Mouse (Mus musculus) frontal cortex, adult 2 months (tissue): ENCODE measurements around the gene Banp. TPM values are rescaled to one million over a fixed set of nuclear protein-coding genes. Genes with fewer than 3 reads are reported as not detected.

Experiments used
- DNase-seq, 2 experiments: peaks; one replicate each; pipeline ENCODE4 v3.0.0; 2022; ENCODE audit warnings: low spot score in 1 of 2; ENCODE audit errors: extremely low spot score in 1 of 2
- polyA plus RNA-seq: library from polyadenylated mRNA; depleted of rRNA; stranded (reverse); fragments of >200 nt; gene quantifications from 2 replicates; pipeline ENCODE4 v1.2.3, GENCODE M21; 2012; rRNA removed

Banp gene
- polyA plus RNA-seq, 1 experiment: 69.6 TPM

- no peak for DNase-seq
Observed at GRCm38 (mm10) chr8:122055321-122055720, 105.8 kb downstream of the Banp start.

DNA sequence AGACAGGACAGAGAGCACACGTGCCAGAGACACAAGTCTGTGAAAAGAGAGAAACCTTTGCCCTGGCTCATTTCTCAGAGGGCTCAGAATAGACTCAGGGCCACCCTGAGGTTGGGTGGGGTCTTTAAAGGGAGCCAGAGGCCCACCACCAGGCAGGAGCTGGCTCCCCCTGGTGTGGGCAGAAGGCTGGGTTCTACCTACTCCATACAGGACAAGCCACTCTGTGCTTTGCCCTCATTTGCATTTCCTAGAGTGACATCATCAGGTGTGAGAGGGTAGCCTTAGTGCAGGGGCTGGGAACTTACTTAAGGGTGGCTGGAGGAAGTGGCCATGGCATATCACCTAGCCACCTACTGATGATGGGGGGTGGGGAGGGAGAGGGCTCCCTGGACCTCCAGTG lies 106.6 kb downstream of the Banp start:
- DNase-seq: no peak

GRCm38 (mm10) chr8:122056882-122057281 lies 107.3 kb downstream of the Banp start:
- DNase-seq: no peak

DNA sequence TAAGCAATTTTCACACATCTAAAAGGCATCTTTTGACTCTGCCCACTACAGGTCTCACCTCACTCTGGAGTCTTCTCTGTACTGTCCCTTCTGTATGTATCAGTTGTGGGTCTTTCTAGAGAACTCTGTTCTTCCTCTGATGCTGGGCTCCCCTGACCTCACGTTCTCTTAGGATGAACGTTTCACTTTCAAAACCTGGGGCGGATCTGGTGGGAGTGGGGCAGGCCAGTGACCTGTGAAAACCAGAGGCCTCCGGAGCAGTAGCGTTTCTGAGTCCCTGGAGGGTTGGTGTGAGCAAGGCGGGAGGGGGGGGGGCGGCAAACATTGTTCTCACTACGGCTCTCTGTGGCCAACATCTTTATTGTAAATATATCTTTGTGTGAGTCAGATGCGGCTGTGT lies 109.0 kb downstream of the Banp start:
- DNase-seq: no peak

GRCm38 (mm10) chr8:122058951-122059350 lies 109.4 kb downstream of the Banp start:
- peak; percentile 40 to 67 for DNase-seq

DNA sequence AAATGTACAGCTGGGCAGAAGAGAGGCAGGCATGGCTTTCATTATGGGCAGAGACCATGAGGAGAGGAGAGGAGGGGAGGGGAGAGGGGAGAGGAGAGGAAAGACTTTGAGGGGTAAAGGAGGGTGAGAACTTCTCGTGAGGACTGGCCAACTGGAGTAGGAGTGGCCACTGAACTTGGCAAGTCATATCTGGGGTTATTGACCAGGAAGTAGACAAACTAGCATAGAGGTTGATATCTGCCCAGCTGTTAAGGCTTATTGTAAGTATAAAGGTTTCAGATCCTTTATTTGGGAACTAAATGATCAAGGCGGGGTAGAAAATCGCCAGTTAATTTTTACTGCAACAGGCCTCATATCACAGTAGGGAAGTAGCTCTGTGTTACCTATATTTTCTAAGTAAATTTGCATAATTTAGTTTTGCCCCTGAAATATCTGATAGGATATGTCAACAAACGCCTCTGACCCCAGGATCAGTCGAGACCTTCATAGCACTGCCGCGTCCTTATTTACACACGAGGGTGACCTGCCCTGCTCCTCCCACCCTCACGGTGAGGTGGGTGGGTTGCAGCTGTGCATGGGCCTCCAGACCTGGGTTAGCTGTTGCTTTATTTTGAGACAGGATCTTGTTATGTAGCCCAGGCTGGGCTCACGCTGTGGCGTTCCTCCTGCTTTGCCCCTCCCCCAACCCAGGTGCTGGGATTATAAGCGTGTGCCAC lies 113.1 kb downstream of the Banp start:
- no peak for DNase-seq

- DNase-seq: no peak
Observed at GRCm38 (mm10) chr8:122064353-122064752, 114.8 kb downstream of the Banp start.

DNA sequence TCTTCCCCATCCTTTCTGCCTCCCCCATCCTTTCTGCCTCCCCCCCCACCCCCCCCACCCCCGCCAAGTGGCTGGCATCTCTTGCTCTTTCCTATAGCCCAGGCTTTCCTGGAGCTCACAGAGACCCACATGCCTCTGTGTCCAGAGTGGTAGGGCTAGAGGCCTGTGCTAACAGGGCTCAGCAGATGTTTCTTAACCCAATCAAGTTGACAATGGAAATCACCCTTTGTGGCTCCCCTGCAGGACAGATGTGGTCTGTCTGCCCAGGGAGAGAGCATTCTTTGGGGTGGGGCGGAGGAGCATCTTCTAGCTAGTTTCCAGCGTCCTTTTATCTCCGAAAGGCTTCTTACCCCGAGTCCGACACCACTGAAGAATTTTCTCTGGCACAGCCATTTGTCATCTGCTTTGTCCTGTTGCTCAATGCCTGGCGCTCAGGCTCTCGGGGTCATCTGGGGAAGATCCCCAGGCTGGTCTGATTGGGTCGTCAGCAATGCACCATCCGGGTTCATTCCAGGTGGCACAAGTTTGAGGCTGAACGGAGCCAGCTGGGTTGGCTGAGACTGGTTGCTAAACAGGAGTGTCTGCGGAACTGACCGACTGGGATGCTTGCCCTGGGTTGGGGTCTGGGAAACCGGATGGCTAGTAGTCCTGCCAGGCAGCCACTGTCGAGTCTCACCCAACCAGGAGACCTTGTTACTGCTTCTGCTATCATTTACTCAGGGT lies 118.4 kb downstream of the Banp start:
- DNase-seq: no peak

- no peak for DNase-seq
Observed at GRCm38 (mm10) chr8:122068609-122069008, 119.1 kb downstream of the Banp start.

DNA sequence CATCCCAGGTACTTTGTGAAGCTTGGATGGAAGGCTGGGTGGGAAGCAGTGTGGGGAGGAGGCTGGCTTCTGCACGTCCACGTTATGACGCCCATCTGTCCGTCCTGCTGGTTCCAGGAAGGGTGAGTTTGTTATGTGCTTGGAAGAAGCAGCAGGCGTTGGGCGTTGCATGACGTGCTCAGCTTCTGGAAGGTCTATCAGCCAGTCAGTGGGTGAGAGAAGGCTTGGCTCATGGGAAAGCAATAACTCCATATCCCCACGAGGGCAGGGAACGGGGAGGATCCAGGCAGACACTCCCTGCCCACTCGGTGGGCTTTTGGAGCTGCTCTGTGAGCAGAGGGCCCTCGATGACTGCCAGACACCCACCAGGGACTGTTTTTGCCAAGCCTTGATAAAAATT lies 119.7 kb downstream of the Banp start:
- DNase-seq: peak; percentile 16 to 58

- DNase-seq: no peak
Observed at GRCm38 (mm10) chr8:122071193-122071592, 121.6 kb downstream of the Banp start.

DNA sequence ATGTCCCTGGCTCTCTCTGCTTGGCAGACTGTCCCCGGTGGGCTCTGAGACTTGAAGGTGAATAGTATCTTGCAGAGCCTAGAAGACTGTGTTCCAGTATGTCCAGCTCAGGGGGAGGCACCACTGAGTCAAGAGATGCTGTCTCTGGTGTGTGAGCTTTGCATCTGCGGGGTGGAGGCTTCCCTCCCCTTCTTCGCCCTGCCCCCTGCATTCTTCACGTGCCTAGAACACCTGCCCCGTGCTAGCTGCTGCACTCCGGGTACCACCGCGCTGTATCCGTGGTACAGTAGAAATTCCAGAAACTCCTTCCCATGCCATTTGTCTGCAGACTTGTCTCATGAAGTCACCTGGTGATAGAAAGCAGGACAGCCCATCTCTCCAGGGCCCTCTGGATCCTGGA lies 124.4 kb downstream of the Banp start:
- DNase-seq: no peak

DNA sequence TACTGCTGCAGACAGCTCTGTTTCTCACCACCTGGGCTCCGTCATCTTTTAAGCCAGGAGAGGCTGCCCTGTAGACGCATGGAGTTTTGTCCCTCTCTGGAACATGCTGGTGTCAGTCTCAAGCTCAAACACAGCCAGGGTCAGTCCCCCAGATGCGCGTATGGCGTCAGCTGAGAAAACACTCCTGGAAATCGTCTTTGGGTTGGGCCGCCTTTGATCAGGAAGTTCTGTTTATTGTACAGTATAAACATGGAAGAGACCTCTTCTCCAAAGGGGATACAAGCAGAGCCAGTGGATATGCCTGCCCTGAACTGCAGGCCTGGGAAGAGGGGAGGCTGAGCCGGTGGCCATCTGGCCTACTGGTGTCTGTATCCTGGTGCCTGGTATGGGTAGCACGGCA lies 124.9 kb downstream of the Banp start:
- no peak for DNase-seq

DNA sequence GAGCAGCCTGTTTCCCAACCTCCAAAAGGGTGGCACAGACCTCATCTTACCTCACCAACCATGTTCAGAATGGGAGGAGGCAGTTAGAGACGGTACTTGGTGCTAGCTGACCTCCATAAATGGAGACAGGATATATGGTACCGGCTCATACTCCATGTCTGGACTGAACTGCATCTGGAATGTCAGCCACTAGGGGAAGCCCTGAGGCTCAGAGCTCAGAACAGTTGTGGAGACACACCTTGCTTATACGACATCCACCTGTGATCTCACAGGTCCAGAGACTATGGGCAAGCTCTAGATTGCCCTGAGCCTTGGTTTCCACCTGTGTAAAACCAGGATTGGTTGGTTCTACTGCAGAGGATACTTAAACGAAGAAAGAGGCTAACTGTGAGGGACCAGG lies 125.4 kb downstream of the Banp start:
- DNase-seq: no peak

DNA sequence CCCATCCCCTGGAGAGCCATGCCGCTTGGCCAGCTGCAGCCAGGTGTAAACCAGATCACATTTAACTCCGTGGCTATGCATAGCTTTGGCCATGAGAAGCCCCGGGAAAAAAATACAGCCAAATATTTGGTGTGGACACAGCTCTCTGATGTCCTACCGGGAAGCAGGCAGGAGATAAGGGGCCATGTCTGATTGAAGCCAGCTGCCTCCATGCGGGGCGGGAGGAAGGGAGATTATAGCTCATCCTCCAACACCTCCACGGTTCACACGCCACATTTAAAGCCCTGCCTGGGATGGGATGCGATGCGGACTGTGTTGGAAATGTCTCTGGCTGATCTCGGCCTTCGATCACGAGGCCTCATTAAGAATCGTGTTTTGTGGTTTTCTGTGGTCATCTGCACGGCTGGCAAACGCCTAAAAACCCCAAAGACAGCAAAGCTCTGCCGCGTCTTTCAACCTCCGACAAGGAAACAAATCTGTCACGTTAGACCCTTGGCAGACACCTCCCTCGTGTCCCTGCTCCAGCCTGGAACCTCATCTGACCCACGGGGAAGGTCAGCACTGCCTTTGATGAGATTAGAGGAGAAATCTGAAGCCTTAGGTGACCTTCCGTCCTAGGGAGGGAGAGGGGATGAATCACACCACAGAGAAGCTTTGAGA lies 126.8 kb downstream of the Banp start:
- no peak for DNase-seq

DNA sequence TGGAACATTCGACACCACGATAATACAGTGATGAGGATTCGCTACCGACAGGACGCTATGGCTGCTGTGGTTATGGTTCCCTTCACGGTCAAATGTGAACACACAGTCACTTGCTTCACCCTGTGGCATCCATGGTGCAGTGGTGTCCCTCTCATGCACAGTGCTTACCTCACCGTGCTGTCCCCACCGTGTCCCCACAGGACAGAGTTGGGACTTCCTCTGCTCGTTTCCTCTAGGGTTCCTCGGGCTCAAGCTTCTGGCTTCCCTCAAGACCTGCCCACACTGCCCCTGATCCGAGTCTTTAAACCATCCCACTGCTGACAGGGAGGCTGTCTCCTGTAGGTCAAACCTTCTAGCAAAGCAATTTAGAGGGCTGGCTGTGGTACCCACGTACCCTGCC lies 128.8 kb downstream of the Banp start:
- DNase-seq: no peak

Other genes with a start within 250 kb of the Banp start
- gene Jph3, start 220.1 kb upstream of the Banp start, polyA plus RNA-seq: 138 and 159 TPM in 2 replicates
- gene Klhdc4, start 120.2 kb upstream of the Banp start, polyA plus RNA-seq: 44.5 and 50.3 TPM in 2 replicates
- gene Slc7a5, start 42.1 kb upstream of the Banp start, polyA plus RNA-seq: 63.7 and 70.1 TPM in 2 replicates
- 0.34 and 0.40 TPM in 2 replicates for gene Car5a, start 4.8 kb upstream of the Banp start, polyA plus RNA-seq